Mouse (Mus musculus): ENCODE data around the gene Dhx34. TPM values are rescaled to one million over a fixed set of nuclear protein-coding genes. Genes with fewer than 3 reads are reported as not detected.

Gene Dhx34
- polyA plus RNA-seq, 1 experiment = 26.2 TPM

GRCm38 (mm10) chr7:16149241-16149640 is 72.6 kb downstream of the Dhx34 start:
- TF ChIP-seq CTCF (IDR thresholded peaks at IDR 0.05; ENCODE audit: control insufficient read depth, insufficient read depth, insufficient replicate concordance, low read depth, low read length) (no peak), POLR2A (IDR thresholded peaks at IDR 0.05; ENCODE audit: control insufficient read depth, low read depth, low read length) (no peak)
- H3K4me3 ChIP-seq (ENCODE audit: control insufficient read depth, low read depth, low read length) = no peak overlapping the region
- no peaks in the 10 kb centered on the region for H3K27me3 ChIP-seq (ENCODE audit: control insufficient read depth, insufficient read depth, low read length)
- H3K36me3 ChIP-seq (ENCODE audit: control insufficient read depth, insufficient read depth, low read length) = peaks cover 2% of the 10 kb centered on the region
- H3K4me1 ChIP-seq (ENCODE audit: control insufficient read depth, insufficient read depth, low read length) = peaks cover 15% of the 10 kb centered on the region
- no peak overlapping the region for H3K27ac ChIP-seq (ENCODE audit: control insufficient read depth, insufficient read depth, low read depth, low read length)

GRCm38 (mm10) chr7:16147643-16148042 is 74.2 kb downstream of the Dhx34 start:
- H3K36me3 ChIP-seq (ENCODE audit: control insufficient read depth, insufficient read depth, low read length) = no peaks in the 10 kb centered on the region; the same call in 1 of the 2 replicates
- H3K27me3 ChIP-seq (ENCODE audit: control insufficient read depth, insufficient read depth, low read length) = no peaks in the 10 kb centered on the region
- no peak overlapping the region for H3K27ac ChIP-seq (ENCODE audit: control insufficient read depth, insufficient read depth, low read depth, low read length)
- peaks cover 15% of the 10 kb centered on the region for H3K4me1 ChIP-seq (ENCODE audit: control insufficient read depth, insufficient read depth, low read length)
- TF ChIP-seq CTCF (IDR thresholded peaks at IDR 0.05; ENCODE audit: control insufficient read depth, insufficient read depth, insufficient replicate concordance, low read depth, low read length) (no peak), POLR2A (IDR thresholded peaks at IDR 0.05; ENCODE audit: control insufficient read depth, low read depth, low read length) (no peak)
- H3K4me3 ChIP-seq (ENCODE audit: control insufficient read depth, low read depth, low read length) = no peak overlapping the region

Other genes with a start within 250 kb of the Dhx34 start
- gene Bicra, start 174.1 kb downstream of the Dhx34 start, polyA plus RNA-seq (2012; rRNA removed) = 5.9 and 7.3 TPM in 2 replicates
- gene Zfp541, start 160.2 kb downstream of the Dhx34 start, polyA plus RNA-seq (2012; rRNA removed) = 98.8 and 100 TPM in 2 replicates
- gene Napa, start 123.6 kb downstream of the Dhx34 start, polyA plus RNA-seq (2012; rRNA removed) = 134 and 145 TPM in 2 replicates
- 13.6 and 14.4 TPM in 2 replicates for gene Kptn, start 102.1 kb downstream of the Dhx34 start, polyA plus RNA-seq (2012; rRNA removed)
- gene Slc8a2, start 92.2 kb downstream of the Dhx34 start, polyA plus RNA-seq (2012; rRNA removed) = 34.7 and 35.7 TPM in 2 replicates
- 2.5 and 2.6 TPM in 2 replicates for gene Meis3, start 46.9 kb downstream of the Dhx34 start, polyA plus RNA-seq (2012; rRNA removed)
- 0.02 and 0.07 TPM in 2 replicates for gene C5ar2, start 22.1 kb upstream of the Dhx34 start, polyA plus RNA-seq (2012; rRNA removed)
- gene C5ar1, start 37.5 kb upstream of the Dhx34 start, polyA plus RNA-seq (2012; rRNA removed) = 0.53 and 0.65 TPM in 2 replicates
- gene Inafm1, start 51.6 kb upstream of the Dhx34 start, polyA plus RNA-seq (2012; rRNA removed) = 19.5 and 22.5 TPM in 2 replicates
- gene Ccdc9, start 64.8 kb upstream of the Dhx34 start, polyA plus RNA-seq (2012; rRNA removed) = 46.0 and 47.1 TPM in 2 replicates
- 4.0 and 6.1 TPM in 2 replicates for gene Bbc3, start 86.4 kb upstream of the Dhx34 start, polyA plus RNA-seq (2012; rRNA removed)
- 53.7 and 61.4 TPM in 2 replicates for gene Sae1, start 165.8 kb upstream of the Dhx34 start, polyA plus RNA-seq (2012; rRNA removed)
- gene Zc3h4, start 178.9 kb upstream of the Dhx34 start, polyA plus RNA-seq (2012; rRNA removed) = 14.4 and 17.2 TPM in 2 replicates
- gene Tmem160, start 230.7 kb upstream of the Dhx34 start, polyA plus RNA-seq (2012; rRNA removed) = 3.5 and 5.6 TPM in 2 replicates

Data from testis, adult 2 months (tissue).